Mouse (Mus musculus): ENCODE data around the gene Pebp1. TPM values are rescaled to one million over a fixed set of nuclear protein-coding genes. Genes with fewer than 3 reads are reported as not detected.
"Not testable (repeated sequence)": the region's sequence is repeated elsewhere in the genome, so short reads cannot be mapped to it uniquely, and the experiment has no call there.

Gene Pebp1
- polyA plus RNA-seq, 1 experiment = 275 TPM

DNA sequence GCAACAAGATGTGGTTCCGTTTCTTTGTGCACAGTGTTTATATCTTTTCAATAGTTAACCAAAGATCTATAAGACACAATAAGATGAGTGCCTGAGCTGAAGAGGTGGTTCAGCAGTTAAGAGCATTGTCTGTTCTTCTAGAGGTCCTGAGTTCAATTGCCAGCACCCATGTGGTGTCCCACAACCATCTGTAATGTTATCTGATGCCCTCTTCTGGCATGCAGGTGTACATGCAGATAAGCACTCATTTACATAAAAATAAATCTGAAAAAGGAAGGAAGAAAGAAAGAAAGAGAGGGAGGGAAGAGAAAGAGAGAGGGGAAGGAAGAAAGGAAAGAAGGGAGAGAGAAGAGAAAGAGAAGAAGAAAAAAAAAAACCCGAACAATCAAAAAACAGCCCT is 19.4 kb upstream of the Pebp1 start:
- Histone ChIP-seq H3K27ac (ENCODE audit: insufficient read depth, low read length) (no peak overlapping the region), H3K4me3 (ENCODE audit: insufficient read depth, low read length) (no peak overlapping the region), H3K4me1 (ENCODE audit: control insufficient read depth, insufficient read depth, low read length) (no peaks in the 10 kb centered on the region)
- TF ChIP-seq POLR2A (IDR thresholded peaks at IDR 0.05; ENCODE audit: low read depth, low read length) (no peak), CTCF (IDR thresholded peaks at IDR 0.05; ENCODE audit: borderline replicate concordance, insufficient read depth, low read length) (no peak)

DNA sequence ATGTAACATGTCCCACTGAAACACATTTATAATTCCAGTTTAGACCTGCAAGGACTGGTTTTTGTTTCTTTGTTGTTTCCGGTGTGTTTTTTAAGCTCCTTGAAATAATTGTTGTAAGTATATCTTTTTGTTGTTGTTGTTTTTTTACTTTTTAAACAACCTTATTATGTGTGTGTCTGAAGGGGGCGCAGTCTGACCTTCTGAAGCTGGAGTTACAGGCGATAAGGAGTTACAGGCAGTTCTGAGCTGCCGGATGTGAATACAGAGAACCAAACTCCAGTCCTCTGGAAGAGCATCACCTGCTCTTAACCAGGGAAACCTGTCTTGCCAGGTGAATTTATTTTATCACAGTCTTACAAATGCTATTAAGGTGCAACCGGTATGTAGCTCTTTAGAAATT is 18.3 kb upstream of the Pebp1 start:
- TF ChIP-seq POLR2A (IDR thresholded peaks at IDR 0.05; ENCODE audit: low read depth, low read length) = no peak
- TF ChIP-seq CTCF (IDR thresholded peaks at IDR 0.05; ENCODE audit: borderline replicate concordance, insufficient read depth, low read length) = no peak
- Histone ChIP-seq H3K27ac (ENCODE audit: insufficient read depth, low read length) (no peak overlapping the region), H3K4me1 (ENCODE audit: control insufficient read depth, insufficient read depth, low read length) (no peaks in the 10 kb centered on the region), H3K4me3 (ENCODE audit: insufficient read depth, low read length) (no peak overlapping the region)

DNA sequence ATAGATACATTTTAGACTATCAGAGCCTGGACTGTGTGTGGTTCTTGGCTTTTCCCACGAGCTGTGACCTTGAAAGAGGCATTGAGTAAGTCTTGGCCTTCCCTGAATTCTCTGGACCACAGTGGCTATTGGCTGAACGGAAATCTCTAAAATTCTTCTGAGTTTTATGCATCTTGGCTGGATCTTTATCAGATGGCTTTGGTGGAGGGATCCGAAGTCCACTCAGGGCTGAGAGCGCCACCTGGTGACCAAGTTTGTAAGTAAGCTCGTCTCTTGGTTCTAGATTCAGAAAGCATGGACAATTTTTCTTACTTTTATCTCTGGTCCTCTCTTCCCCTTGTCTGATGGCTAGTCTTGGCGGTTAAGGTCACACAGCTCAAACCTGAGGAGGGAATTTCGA is 17.5 kb upstream of the Pebp1 start:
- no peak overlapping the region for H3K27ac ChIP-seq (ENCODE audit: insufficient read depth, low read length)
- TF ChIP-seq CTCF (IDR thresholded peaks at IDR 0.05; ENCODE audit: borderline replicate concordance, insufficient read depth, low read length) = 0 out of 2 replicates have a peak, but pooled peaks have one; percentile 32
- TF ChIP-seq POLR2A (IDR thresholded peaks at IDR 0.05; ENCODE audit: low read depth, low read length) = no peak
- no peak overlapping the region for H3K4me3 ChIP-seq (ENCODE audit: insufficient read depth, low read length)
- no peaks in the 10 kb centered on the region for H3K4me1 ChIP-seq (ENCODE audit: control insufficient read depth, insufficient read depth, low read length)

DNA sequence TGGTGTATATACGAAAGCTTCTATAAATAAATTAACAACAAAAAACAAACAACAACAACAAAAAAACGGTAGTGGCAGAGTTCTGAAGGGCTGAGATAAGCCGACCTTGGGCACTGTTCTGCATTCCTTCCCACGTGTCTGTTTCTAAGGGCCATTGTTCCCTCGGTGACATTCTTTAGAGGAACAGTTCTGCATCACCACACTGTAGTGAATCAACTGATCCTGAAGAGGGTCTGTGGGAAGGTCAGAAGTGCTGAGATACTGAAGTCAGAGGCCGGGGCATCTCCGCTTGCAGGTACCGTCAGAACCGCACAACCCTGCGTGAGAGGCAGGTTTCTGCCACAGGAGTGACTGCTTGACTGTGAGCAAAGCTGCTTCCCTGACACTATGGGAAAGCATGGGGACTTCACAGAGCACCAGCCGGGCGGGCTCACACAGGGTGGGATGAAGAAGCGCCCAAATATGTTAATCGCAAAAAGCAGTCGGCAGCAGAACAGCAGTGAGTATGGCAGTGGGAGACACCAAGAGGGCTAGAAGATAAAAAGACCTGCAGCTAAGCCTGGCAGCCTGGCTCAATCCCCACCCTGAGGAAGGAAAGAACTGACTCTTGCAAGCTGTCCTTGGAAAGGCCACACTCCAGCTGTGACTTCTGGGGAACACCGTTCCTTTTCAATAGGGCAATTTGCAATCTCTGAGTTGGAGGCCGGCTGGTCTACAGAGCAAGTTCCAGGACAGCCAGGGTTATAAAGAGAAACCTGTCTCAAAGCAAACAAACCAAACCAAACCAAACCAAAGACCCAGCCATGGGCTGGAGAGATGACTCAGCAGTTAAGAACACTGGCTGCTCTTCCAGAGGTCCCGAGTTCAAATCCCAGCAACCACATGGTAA is 16.5 kb upstream of the Pebp1 start:
- no peaks in the 10 kb centered on the region for H3K4me1 ChIP-seq (ENCODE audit: control insufficient read depth, insufficient read depth, low read length)
- no peak for TF ChIP-seq POLR2A (IDR thresholded peaks at IDR 0.05; ENCODE audit: low read depth, low read length)
- no peak overlapping the region for H3K4me3 ChIP-seq (ENCODE audit: insufficient read depth, low read length)
- H3K27ac ChIP-seq (ENCODE audit: insufficient read depth, low read length) = no peak overlapping the region

DNA sequence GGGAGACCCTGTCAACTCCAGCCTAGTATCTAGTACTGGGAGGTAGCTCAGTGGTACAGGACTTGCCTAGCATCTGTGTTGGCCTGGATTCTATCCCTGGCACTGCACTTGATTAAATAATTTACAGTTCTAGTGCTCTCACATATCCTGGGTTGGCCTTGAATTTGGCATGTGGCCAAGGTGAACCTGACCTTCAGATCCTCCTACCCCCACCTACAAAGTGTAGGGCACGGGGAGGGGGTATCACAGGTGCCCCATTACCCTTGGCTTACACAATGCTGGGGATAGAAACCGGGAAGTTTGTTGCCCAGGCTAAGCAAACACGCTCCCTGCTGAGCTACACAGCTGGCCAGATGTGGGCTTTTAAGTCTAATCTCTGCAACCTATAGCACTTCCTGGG is 15.5 kb upstream of the Pebp1 start:
- TF ChIP-seq POLR2A (IDR thresholded peaks at IDR 0.05; ENCODE audit: low read depth, low read length) (no peak), CTCF (IDR thresholded peaks at IDR 0.05; ENCODE audit: borderline replicate concordance, insufficient read depth, low read length) (no peak)
- no peak overlapping the region for H3K4me3 ChIP-seq (ENCODE audit: insufficient read depth, low read length)
- H3K27ac ChIP-seq (ENCODE audit: insufficient read depth, low read length) = no peak overlapping the region
- H3K4me1 ChIP-seq (ENCODE audit: control insufficient read depth, insufficient read depth, low read length) = no peaks in the 10 kb centered on the region

DNA sequence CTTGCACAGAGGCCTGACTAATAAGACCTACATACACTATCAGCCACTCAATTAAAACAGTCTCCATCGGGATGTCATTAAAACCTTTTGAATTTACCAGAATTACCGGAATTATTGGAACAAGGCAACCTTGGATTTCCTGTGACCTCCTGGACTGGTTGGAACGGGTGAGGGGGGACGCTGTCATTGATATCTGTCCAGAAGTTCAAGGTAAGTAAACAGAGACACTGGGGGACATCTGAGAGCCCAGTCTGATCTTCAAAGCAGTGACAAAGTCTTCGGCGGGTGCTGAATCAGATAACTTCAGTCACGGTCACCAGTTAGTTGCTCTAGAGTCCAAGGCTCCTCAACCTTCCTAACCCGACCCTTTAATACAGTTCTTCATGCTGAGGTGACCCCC is 7.6 kb upstream of the Pebp1 start:
- H3K27ac ChIP-seq (ENCODE audit: insufficient read depth, low read length) = no peak overlapping the region
- no peak overlapping the region for H3K4me3 ChIP-seq (ENCODE audit: insufficient read depth, low read length)
- TF ChIP-seq POLR2A (IDR thresholded peaks at IDR 0.05; ENCODE audit: low read depth, low read length) (no peak), CTCF (IDR thresholded peaks at IDR 0.05; ENCODE audit: borderline replicate concordance, insufficient read depth, low read length) (no peak)
- no peaks in the 10 kb centered on the region for H3K4me1 ChIP-seq (ENCODE audit: control insufficient read depth, insufficient read depth, low read length)

DNA sequence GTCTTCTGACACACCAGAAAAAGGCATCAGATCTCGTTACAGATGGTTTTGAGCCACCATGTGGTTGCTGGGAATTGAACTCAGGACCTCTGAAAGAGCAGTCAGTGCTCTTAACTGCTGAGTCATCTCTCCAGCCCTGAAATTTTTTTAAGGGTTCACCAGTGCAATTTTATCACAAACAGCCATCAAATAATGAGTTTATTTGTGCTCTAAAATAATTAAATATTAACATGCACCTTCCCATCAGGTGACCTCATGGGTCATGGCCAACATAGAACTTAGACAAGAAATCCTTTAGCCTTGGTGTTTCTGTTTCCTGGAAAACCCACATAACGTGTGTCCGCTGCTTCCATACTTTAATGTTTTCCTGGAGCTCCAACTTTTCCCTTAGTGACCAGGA is 6.4 kb upstream of the Pebp1 start:
- not testable (repeated sequence) for H3K4me1 ChIP-seq (ENCODE audit: control insufficient read depth, insufficient read depth, low read length); H3K27ac ChIP-seq (ENCODE audit: insufficient read depth, low read length); H3K4me3 ChIP-seq (ENCODE audit: insufficient read depth, low read length)

DNA sequence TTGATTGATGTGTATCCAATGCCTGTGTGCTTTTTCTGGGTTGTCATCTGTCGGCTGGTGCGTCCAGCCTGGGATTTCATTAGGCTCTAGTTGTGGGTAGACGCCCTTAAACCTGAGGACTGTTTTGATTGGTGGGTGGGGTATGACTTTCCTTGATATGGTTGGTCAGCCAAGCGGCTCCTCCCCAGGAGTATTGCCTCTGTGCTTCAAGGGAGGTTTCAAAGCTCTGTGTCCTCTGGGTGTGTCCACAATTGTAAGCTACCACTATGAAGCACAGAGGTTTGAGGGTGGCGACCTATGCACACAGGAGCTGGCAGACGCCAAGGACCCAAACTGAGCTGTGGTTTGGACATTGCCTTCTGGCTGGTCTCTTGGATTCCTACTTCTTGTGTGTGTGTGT is 5.1 kb upstream of the Pebp1 start:
- no peak overlapping the region for H3K27ac ChIP-seq (ENCODE audit: insufficient read depth, low read length)
- peaks cover 5% of the 10 kb centered on the region; the same call in 1 of the 2 replicates for H3K4me1 ChIP-seq (ENCODE audit: control insufficient read depth, insufficient read depth, low read length)
- H3K4me3 ChIP-seq (ENCODE audit: insufficient read depth, low read length) = no peak overlapping the region
- TF ChIP-seq POLR2A (IDR thresholded peaks at IDR 0.05; ENCODE audit: low read depth, low read length) = no peak
- TF ChIP-seq CTCF (IDR thresholded peaks at IDR 0.05; ENCODE audit: borderline replicate concordance, insufficient read depth, low read length) = no peak

DNA sequence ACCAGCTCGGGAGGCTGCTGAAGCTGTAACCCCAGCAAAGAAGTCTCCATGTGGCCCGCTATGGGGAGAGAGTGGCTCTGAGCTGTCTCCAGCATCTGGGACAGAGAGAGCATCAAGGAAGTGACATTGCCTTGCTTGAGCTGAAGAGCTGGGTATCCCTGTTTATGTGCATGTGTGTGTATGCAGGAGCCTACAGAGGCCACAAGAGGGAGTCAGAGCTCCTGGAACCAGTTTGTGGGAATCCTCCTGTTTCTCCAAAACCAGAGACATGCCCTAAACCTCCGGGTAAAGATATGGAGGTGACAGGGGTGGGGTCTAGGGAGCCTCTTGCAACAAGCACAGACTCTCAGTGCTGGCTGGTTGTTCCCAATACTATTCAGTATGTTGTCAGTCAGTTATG is 3.9 kb upstream of the Pebp1 start:
- no peak overlapping the region for H3K27ac ChIP-seq (ENCODE audit: insufficient read depth, low read length)
- TF ChIP-seq POLR2A (IDR thresholded peaks at IDR 0.05; ENCODE audit: low read depth, low read length) (no peak), CTCF (IDR thresholded peaks at IDR 0.05; ENCODE audit: borderline replicate concordance, insufficient read depth, low read length) (no peak)
- H3K4me3 ChIP-seq (ENCODE audit: insufficient read depth, low read length) = no peak overlapping the region
- peaks cover 5% of the 10 kb centered on the region; the same call in 1 of the 2 replicates for H3K4me1 ChIP-seq (ENCODE audit: control insufficient read depth, insufficient read depth, low read length)

DNA sequence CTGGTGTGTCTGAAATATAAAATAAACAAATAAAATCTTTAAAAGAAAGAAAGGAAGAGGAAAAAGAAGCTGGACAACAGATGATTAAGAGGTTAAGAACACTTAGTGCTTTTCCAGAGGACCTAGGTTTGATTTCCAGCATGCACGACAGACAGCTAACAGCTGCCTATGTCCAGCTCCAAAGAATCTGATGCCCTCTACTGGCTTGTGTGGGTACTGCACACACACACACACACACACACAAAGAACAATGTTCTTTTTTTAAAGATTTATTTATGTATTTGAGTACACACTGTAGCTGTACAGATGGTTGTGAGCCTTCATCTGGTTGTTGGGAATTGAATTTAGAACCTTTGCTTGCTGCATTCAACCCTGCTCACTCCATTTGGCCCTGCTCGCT is 2.7 kb upstream of the Pebp1 start:
- no peak for TF ChIP-seq CTCF (IDR thresholded peaks at IDR 0.05; ENCODE audit: borderline replicate concordance, insufficient read depth, low read length)
- H3K27ac ChIP-seq (ENCODE audit: insufficient read depth, low read length) = no peak overlapping the region
- no peak overlapping the region for H3K4me3 ChIP-seq (ENCODE audit: insufficient read depth, low read length)
- peaks cover 7% of the 10 kb centered on the region; the same call in 1 of the 2 replicates for H3K4me1 ChIP-seq (ENCODE audit: control insufficient read depth, insufficient read depth, low read length)
